Mouse (Mus musculus) cerebellum, adult 9-10 months (tissue): ENCODE results near the gene Jmjd1c.

ENCODE experiments used
- DNase-seq: peaks from one replicate; pipeline ENCODE4 v3.0.0; 2022

Jmjd1c gene

GRCm38 (mm10) chr10:67137437-67137836, 41.5 kb downstream of the Jmjd1c start:
- no peak for DNase-seq

DNA sequence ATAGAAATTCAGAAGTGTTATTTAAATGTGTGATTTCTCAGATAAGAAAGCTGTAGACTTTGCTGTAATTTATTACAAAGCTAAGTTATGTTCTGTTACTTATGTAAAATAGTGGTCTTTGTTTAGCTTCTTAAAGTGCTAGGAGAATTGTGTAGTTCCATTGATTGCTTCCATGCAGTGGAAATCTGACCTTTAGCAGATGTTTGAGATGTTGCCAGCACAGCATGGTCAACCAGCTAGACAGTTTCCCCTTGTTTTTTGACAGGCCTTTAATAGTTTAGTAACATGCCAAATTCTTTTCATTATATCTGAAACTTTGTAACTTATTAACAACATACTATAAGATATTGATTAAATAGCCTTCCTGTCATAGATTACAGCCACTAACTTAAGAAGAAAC, 47.7 kb downstream of the Jmjd1c start:
- no peak for DNase-seq

- DNase-seq, result no peak
These were observed 48.3 kb downstream of the Jmjd1c start for GRCm38 (mm10) chr10:67144269-67144668.

DNA sequence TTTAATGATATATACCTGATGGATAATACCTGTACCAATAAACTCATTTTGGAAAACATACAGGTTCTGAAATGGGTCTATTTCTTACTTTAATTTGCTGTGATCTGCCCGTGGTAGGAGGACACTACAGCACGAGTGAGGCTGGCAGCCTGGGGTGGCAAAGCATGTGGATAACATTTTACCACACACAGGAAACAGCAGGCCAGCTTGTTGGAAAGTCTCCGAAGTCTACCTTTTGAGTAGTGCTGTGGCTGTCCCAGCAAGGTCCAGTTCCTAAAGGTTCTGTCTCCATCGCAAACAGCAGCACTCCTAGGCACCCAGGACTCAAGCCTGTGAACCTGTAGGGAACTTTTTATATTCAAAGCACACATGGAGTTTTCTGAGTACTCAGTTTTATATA, 49.7 kb downstream of the Jmjd1c start:
- no peak for DNase-seq

- no peak for DNase-seq
These were observed 55.8 kb downstream of the Jmjd1c start for GRCm38 (mm10) chr10:67151766-67152165.

GRCm38 (mm10) chr10:67154647-67155046, 58.7 kb downstream of the Jmjd1c start:
- DNase-seq, result peak; percentile 27

- no peak for DNase-seq
These were observed 78.1 kb downstream of the Jmjd1c start for GRCm38 (mm10) chr10:67174049-67174448.

GRCm38 (mm10) chr10:67176031-67176430, 80.1 kb downstream of the Jmjd1c start:
- no peak for DNase-seq

DNA sequence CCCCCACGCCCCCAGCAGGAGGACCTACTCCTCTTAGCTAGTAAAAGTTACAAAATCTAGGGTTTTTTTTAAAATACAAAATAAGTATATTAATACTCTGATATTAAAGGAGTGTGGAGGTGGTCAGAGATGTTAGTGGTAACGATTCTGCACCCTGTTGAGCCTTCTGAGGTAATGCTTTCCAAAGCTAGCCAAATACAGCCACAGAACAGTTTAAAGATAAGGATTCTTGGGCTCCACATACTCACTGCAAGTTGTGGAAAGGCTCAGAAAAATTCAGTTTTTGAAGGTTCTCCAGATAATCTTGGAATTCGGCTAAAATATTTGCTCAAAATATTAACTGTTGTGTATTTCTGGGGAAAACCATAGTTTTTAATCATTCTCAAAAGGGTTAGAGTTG, 81.0 kb downstream of the Jmjd1c start:
- no peak for DNase-seq

GRCm38 (mm10) chr10:67177410-67177809, 81.5 kb downstream of the Jmjd1c start:
- DNase-seq, result no peak

DNA sequence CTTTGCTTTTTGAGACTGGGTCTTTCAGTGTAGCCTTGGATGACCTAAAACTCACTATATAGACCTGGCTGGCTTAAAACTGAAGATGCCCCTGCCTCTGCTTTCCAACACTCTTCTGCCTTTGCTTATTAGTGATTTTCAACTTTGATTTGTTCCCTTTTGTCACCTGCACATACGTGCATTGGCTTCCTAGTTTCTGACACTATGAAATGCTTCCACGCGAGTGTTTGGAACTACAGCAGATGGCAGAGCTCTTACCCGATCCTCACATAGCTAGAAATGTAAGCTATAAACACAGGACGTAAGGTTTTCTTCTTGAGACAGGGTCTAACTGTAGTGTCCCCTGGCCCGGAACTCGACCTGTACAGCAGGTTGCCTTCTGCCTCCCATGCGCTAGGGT, 84.1 kb downstream of the Jmjd1c start:
- DNase-seq, result no peak

GRCm38 (mm10) chr10:67180799-67181198, 84.9 kb downstream of the Jmjd1c start:
- no peak for DNase-seq

GRCm38 (mm10) chr10:67182651-67183050, 86.7 kb downstream of the Jmjd1c start:
- DNase-seq, result no peak

- no peak for DNase-seq
These were observed 87.2 kb downstream of the Jmjd1c start for GRCm38 (mm10) chr10:67183086-67183485.

- no peak for DNase-seq
These were observed 88.6 kb downstream of the Jmjd1c start for GRCm38 (mm10) chr10:67184441-67185070.

- DNase-seq, result peak; percentile 89
These were observed 89.7 kb downstream of the Jmjd1c start for GRCm38 (mm10) chr10:67185491-67186081.

GRCm38 (mm10) chr10:67186489-67186888, 90.6 kb downstream of the Jmjd1c start:
- DNase-seq, result no peak

- DNase-seq, result no peak
These were observed 91.1 kb downstream of the Jmjd1c start for GRCm38 (mm10) chr10:67187001-67187453.

- no peak for DNase-seq
These were observed 92.0 kb downstream of the Jmjd1c start for GRCm38 (mm10) chr10:67187952-67188351.

GRCm38 (mm10) chr10:67189057-67189456, 93.1 kb downstream of the Jmjd1c start:
- DNase-seq, result no peak

DNA sequence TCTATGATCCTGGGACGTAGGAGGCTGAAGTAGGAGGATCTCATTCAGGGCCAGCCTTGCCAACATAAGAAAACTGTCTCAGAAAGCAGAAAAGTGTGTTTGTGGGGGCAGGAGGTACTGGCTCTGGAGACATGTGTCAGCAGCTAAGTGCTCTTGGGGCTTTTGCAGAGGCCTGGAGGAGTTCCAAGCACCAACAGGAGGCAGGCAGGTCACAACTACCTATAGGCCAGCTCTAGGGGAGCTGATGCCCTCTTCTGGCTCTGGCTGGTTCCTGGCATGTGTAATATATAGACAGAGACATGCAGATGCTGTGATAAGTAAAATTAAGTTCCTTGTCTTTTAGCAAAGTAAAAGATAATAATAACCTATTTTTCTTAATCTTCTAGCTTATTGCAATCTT, 94.3 kb downstream of the Jmjd1c start:
- peak; percentile 71 for DNase-seq

DNA sequence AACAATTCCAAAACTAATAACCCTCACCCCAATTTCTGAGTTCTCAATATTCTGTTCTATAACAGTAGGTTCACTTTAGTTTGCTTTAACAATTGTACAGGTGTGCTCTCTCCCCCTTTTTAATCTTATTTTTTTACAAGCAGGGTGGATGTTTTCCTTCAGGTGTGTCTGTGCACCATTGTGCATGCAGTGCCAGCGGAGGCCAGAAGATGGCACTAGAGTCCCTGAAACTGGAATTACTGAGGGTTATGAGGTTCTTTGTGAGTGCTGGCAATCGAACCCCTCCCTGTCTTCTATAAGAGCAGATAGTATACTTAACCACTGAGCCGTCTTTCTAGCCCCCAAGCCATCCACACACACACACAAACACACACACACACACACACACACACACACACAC, 96.4 kb downstream of the Jmjd1c start:
- DNase-seq, result no peak

DNA sequence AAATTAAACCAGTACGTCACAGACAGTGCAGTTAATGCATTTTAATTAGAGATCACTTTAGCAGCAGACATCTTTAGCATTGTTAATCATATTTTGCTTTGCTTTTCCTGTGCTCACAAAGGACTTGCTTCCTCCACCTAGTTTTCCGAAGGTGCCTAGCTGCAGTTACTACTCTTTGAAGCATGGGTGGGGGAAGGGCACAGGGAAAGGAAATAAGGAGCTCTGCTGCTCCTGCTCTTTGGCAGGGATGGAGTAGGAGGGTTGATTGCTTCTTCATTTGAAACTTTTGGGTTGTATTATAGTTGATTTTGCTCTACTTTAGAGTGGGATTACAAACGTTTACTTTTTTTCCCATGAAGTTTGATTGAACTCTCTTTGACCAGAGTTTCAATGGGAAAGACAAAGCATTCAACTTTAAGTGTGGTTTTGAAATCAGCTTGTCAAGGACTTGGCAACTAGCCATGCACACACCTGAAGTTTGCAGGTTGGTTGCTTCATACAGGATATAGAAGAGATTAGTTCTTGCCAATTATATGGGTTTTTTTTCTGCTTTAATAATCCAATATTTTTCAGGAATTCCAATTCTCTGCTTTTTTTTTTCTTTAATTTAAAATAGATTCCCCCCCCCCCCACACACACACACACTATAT, 97.2 kb downstream of the Jmjd1c start:
- no peak for DNase-seq

- no peak for DNase-seq
These were observed 98.1 kb downstream of the Jmjd1c start for GRCm38 (mm10) chr10:67194046-67194445.
